Mouse (Mus musculus): ENCODE measurements at regions not wholly inside any gene's neighbourhood (a gene's known extent, or its start where the extent isn't known, plus 50 kb on each side); places are given as distances from the start of the nearest gene placed in this dataset.

GRCm38 (mm10) chr2:147989616-147990015 lies 57.2 kb downstream of the Foxa2 start:
- no peak overlapping the region for H3K27ac ChIP-seq (ENCODE audit: low read length)
- 50% methylated on average over 1 of the region's 1 CpGs for WGBS
- no peaks in the 10 kb centered on the region for H3K9me3 ChIP-seq (ENCODE audit: control insufficient read depth, low read length)
- no peak overlapping the region for H3K4me2 ChIP-seq (ENCODE audit: low read depth, low read length)
- no peak overlapping the region for H3K4me3 ChIP-seq (ENCODE audit: low read length)
- peaks cover 13% of the 10 kb centered on the region for H3K4me1 ChIP-seq (replicated peaks; ENCODE audit: control insufficient read depth, insufficient read depth, low read length)
- no peak for ATAC-seq (ENCODE audit: low read depth)
- H3K9ac ChIP-seq (ENCODE audit: low read length): no peak overlapping the region
- H3K27me3 ChIP-seq (ENCODE audit: control insufficient read depth, insufficient read depth, low read depth, low read length): no peaks in the 10 kb centered on the region
- no peaks in the 10 kb centered on the region for H3K36me3 ChIP-seq (ENCODE audit: control insufficient read depth, insufficient read depth, low read length)

GRCm38 (mm10) chr2:147988586-147988985 lies 58.2 kb downstream of the Foxa2 start:
- Histone ChIP-seq H3K36me3 (ENCODE audit: control insufficient read depth, insufficient read depth, low read length) (no peaks in the 10 kb centered on the region), H3K9ac (ENCODE audit: low read length) (no peak overlapping the region), H3K27me3 (ENCODE audit: control insufficient read depth, insufficient read depth, low read depth, low read length) (no peaks in the 10 kb centered on the region), H3K4me1 (replicated peaks; ENCODE audit: control insufficient read depth, insufficient read depth, low read length) (peaks cover 13% of the 10 kb centered on the region), H3K4me2 (ENCODE audit: low read depth, low read length) (no peak overlapping the region), H3K4me3 (ENCODE audit: low read length) (no peak overlapping the region), H3K9me3 (ENCODE audit: control insufficient read depth, low read length) (no peaks in the 10 kb centered on the region), H3K27ac (ENCODE audit: low read length) (no peak overlapping the region)
- ATAC-seq (ENCODE audit: low read depth): no peak

GRCm38 (mm10) chr2:147985261-147985575 lies 61.6 kb downstream of the Foxa2 start:
- Histone ChIP-seq H3K4me1 (replicated peaks; ENCODE audit: control insufficient read depth, insufficient read depth, low read length) (peaks cover 7% of the 10 kb centered on the region; the same call in 1 of the 2 replicates), H3K9me3 (ENCODE audit: control insufficient read depth, low read length) (no peaks in the 10 kb centered on the region), H3K4me3 (ENCODE audit: low read length) (no peak overlapping the region), H3K36me3 (ENCODE audit: control insufficient read depth, insufficient read depth, low read length) (no peaks in the 10 kb centered on the region), H3K9ac (ENCODE audit: low read length) (no peak overlapping the region), H3K4me2 (ENCODE audit: low read depth, low read length) (no peak overlapping the region), H3K27ac (ENCODE audit: low read length) (peak overlapping the region; percentile 83), H3K27me3 (ENCODE audit: control insufficient read depth, insufficient read depth, low read depth, low read length) (no peaks in the 10 kb centered on the region)
- ATAC-seq (ENCODE audit: low read depth): peak; percentile 74
- WGBS: 24% methylated on average over 2 of the region's 2 CpGs

- WGBS: 37% methylated on average over 12 of the region's 12 CpGs
- H3K27me3 ChIP-seq (ENCODE audit: control insufficient read depth, insufficient read depth, low read depth, low read length): no peaks in the 10 kb centered on the region
- H3K4me3 ChIP-seq (ENCODE audit: low read length): no peak overlapping the region
- no peak overlapping the region for H3K9ac ChIP-seq (ENCODE audit: low read length)
- peak overlapping the region; percentile 83 for H3K27ac ChIP-seq (ENCODE audit: low read length)
- no peak overlapping the region for H3K4me2 ChIP-seq (ENCODE audit: low read depth, low read length)
- no peaks in the 10 kb centered on the region for H3K9me3 ChIP-seq (ENCODE audit: control insufficient read depth, low read length)
- ATAC-seq (ENCODE audit: low read depth): peak; percentile 71
- H3K4me1 ChIP-seq (replicated peaks; ENCODE audit: control insufficient read depth, insufficient read depth, low read length): peaks cover 7% of the 10 kb centered on the region
- H3K36me3 ChIP-seq (ENCODE audit: control insufficient read depth, insufficient read depth, low read length): no peaks in the 10 kb centered on the region
Observed at GRCm38 (mm10) chr2:147984547-147985260, 62.1 kb downstream of the Foxa2 start.

- no peaks in the 10 kb centered on the region for H3K27me3 ChIP-seq (ENCODE audit: control insufficient read depth, insufficient read depth, low read depth, low read length)
Observed at GRCm38 (mm10) chr2:147980929-147981479, 65.8 kb downstream of the Foxa2 start.

GRCm38 (mm10) chr2:147980408-147980807 lies 66.4 kb downstream of the Foxa2 start:
- Histone ChIP-seq H3K27me3 (ENCODE audit: control insufficient read depth, insufficient read depth, low read depth, low read length) (no peaks in the 10 kb centered on the region), H3K4me2 (ENCODE audit: low read depth, low read length) (no peak overlapping the region), H3K27ac (ENCODE audit: low read length) (no peak overlapping the region), H3K9me3 (ENCODE audit: control insufficient read depth, low read length) (no peaks in the 10 kb centered on the region), H3K4me3 (ENCODE audit: low read length) (no peak overlapping the region), H3K9ac (ENCODE audit: low read length) (no peak overlapping the region), H3K4me1 (replicated peaks; ENCODE audit: control insufficient read depth, insufficient read depth, low read length) (peaks cover 11% of the 10 kb centered on the region), H3K36me3 (ENCODE audit: control insufficient read depth, insufficient read depth, low read length) (no peaks in the 10 kb centered on the region)
- WGBS: 82% methylated on average over 1 of the region's 1 CpGs
- no peak for ATAC-seq (ENCODE audit: low read depth)

More at GRCm38 (mm10) chr2:147980929-147981479, 65.8 kb downstream of the Foxa2 start:
- no peaks in the 10 kb centered on the region for H3K9me3 ChIP-seq (ENCODE audit: control insufficient read depth, low read length)
- H3K4me3 ChIP-seq (ENCODE audit: low read length): no peak overlapping the region
- WGBS: 68% methylated on average over 6 of the region's 6 CpGs
- H3K36me3 ChIP-seq (ENCODE audit: control insufficient read depth, insufficient read depth, low read length): no peaks in the 10 kb centered on the region
- H3K27ac ChIP-seq (ENCODE audit: low read length): no peak overlapping the region
- peaks cover 15% of the 10 kb centered on the region for H3K4me1 ChIP-seq (replicated peaks; ENCODE audit: control insufficient read depth, insufficient read depth, low read length)
- no peak overlapping the region for H3K4me2 ChIP-seq (ENCODE audit: low read depth, low read length)
- no peak for ATAC-seq (ENCODE audit: low read depth)
- no peak overlapping the region for H3K9ac ChIP-seq (ENCODE audit: low read length)

- 68% methylated on average over 4 of the region's 4 CpGs for WGBS
Observed at GRCm38 (mm10) chr2:147979660-147980364, 67.0 kb downstream of the Foxa2 start.

GRCm38 (mm10) chr2:147979001-147979400 lies 67.8 kb downstream of the Foxa2 start:
- H3K36me3 ChIP-seq (ENCODE audit: control insufficient read depth, insufficient read depth, low read length): no peaks in the 10 kb centered on the region
- no peak overlapping the region for H3K4me2 ChIP-seq (ENCODE audit: low read depth, low read length)
- peak overlapping the region; percentile 59 for H3K27ac ChIP-seq (ENCODE audit: low read length)
- no peaks in the 10 kb centered on the region for H3K27me3 ChIP-seq (ENCODE audit: control insufficient read depth, insufficient read depth, low read depth, low read length)
- H3K4me3 ChIP-seq (ENCODE audit: low read length): no peak overlapping the region
- H3K9me3 ChIP-seq (ENCODE audit: control insufficient read depth, low read length): no peaks in the 10 kb centered on the region
- no peak overlapping the region for H3K9ac ChIP-seq (ENCODE audit: low read length)
- peaks cover 8% of the 10 kb centered on the region for H3K4me1 ChIP-seq (replicated peaks; ENCODE audit: control insufficient read depth, insufficient read depth, low read length)
- WGBS: 59% methylated on average over 1 of the region's 1 CpGs
- ATAC-seq (ENCODE audit: low read depth): peak; percentile 64; the same call in 1 of the 2 replicates

More at GRCm38 (mm10) chr2:147979660-147980364, 67.0 kb downstream of the Foxa2 start:
- ATAC-seq (ENCODE audit: low read depth): no peak
- peak overlapping the region; percentile 66 for H3K27ac ChIP-seq (ENCODE audit: low read length)
- H3K4me3 ChIP-seq (ENCODE audit: low read length): no peak overlapping the region
- peaks cover 10% of the 10 kb centered on the region for H3K4me1 ChIP-seq (replicated peaks; ENCODE audit: control insufficient read depth, insufficient read depth, low read length)
- H3K27me3 ChIP-seq (ENCODE audit: control insufficient read depth, insufficient read depth, low read depth, low read length): no peaks in the 10 kb centered on the region
- no peaks in the 10 kb centered on the region for H3K9me3 ChIP-seq (ENCODE audit: control insufficient read depth, low read length)
- H3K9ac ChIP-seq (ENCODE audit: low read length): no peak overlapping the region
- no peak overlapping the region for H3K4me2 ChIP-seq (ENCODE audit: low read depth, low read length)
- H3K36me3 ChIP-seq (ENCODE audit: control insufficient read depth, insufficient read depth, low read length): no peaks in the 10 kb centered on the region

GRCm38 (mm10) chr2:147974776-147975175 lies 72.0 kb downstream of the Foxa2 start:
- Histone ChIP-seq H3K36me3 (ENCODE audit: control insufficient read depth, insufficient read depth, low read length) (no peaks in the 10 kb centered on the region), H3K9ac (ENCODE audit: low read length) (no peak overlapping the region), H3K9me3 (ENCODE audit: control insufficient read depth, low read length) (no peaks in the 10 kb centered on the region), H3K4me2 (ENCODE audit: low read depth, low read length) (no peak overlapping the region), H3K27ac (ENCODE audit: low read length) (no peak overlapping the region), H3K4me3 (ENCODE audit: low read length) (no peak overlapping the region), H3K4me1 (replicated peaks; ENCODE audit: control insufficient read depth, insufficient read depth, low read length) (peaks cover 8% of the 10 kb centered on the region), H3K27me3 (ENCODE audit: control insufficient read depth, insufficient read depth, low read depth, low read length) (no peaks in the 10 kb centered on the region)
- WGBS: 29% methylated on average over 2 of the region's 2 CpGs
- no peak for ATAC-seq (ENCODE audit: low read depth)
